Mouse (Mus musculus): ENCODE measurements around the gene Ccl24. TPM values are rescaled to one million over a fixed set of nuclear protein-coding genes. Genes with fewer than 3 reads are reported as not detected.

The Ccl24 gene
- total RNA-seq, 2 experiments from 2014 or later: not detected

DNA sequence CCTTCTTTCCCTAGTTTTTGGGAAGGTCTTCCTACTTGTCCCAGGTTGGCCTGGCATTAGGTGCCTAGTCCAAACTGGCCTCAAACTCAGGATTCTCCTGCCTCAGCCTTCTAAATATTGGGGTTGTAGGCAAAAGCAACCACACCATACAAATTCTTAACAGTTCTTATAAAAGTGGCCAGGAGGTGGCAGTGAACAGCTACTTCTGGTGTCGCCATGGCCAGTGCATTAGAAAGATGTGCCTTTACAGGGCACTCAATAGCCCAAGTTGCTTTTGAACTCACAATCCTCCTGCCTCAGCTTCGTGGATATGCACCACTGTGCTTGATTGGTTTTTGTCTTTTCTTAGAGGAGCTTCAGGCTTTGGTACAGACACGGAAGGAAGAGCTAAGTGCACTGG lies 21.9 kb downstream of the Ccl24 start:
- ATAC-seq (replicated peaks; ENCODE audit: low FRiP score, low TSS enrichment, poor library complexity, severe bottlenecking): peak; percentile 70

- no peak for ATAC-seq (replicated peaks; ENCODE audit: low FRiP score, low TSS enrichment, poor library complexity, severe bottlenecking)
These were observed 24.9 kb downstream of the Ccl24 start for GRCm38 (mm10) chr5:135547990-135548389.

DNA sequence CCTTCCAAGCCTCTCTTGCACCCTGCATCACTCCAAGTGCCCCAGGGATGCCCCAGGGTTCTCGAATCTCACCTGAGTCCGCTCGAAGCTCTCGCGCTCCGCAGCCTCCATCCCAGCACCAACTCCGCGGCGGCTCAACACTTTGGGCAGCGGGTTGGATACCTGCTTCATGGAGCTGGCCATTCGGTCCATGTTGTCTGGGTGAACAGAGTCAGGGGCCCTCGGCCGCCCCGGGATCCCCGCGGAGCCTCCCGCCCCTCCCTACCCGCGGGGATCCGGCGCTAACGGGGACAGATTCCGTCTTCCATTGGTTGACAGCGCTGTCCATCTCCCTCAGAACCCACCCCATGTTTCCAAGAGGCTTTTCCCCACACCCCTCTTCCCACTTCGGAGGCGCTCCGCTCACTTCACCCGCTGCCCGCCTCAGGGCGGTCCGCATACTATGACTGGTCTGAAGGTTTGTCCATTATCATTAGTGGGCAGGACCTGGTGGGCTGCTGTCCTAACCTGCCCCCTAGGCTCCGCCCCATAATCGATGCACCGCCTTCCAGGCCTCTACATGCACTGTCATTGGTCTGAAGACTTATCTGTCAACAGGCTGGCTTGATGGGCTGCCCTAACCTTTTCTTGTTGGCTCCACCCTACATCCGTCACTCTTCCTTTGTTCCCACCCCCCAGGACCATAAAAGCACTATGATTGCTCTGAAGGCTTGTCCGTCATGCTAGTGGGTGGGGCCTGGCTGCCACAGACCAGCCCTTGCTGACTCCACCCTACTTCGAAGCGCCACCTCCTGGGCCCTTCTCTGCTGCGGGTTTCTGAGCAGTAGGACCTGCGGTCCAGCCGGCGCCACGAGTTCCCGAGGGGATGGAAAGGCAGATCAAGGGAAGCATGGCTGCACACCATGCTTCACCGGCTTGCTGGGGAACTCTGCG lies 27.7 kb downstream of the Ccl24 start, which contains the start of gene Hip1:
Hip1 (minus strand) TSS at position 256 of the 933 bp plus-strand sequence.
- peak; percentile 98 for ATAC-seq (replicated peaks; ENCODE audit: low FRiP score, low TSS enrichment, poor library complexity, severe bottlenecking)

- ATAC-seq (replicated peaks; ENCODE audit: low FRiP score, low TSS enrichment, poor library complexity, severe bottlenecking): no peak
These were observed 28.8 kb downstream of the Ccl24 start for GRCm38 (mm10) chr5:135544032-135544558.

- peak; percentile 42 for ATAC-seq (replicated peaks; ENCODE audit: low FRiP score, low TSS enrichment, poor library complexity, severe bottlenecking)
These were observed 35.0 kb downstream of the Ccl24 start for GRCm38 (mm10) chr5:135537794-135538214.

DNA sequence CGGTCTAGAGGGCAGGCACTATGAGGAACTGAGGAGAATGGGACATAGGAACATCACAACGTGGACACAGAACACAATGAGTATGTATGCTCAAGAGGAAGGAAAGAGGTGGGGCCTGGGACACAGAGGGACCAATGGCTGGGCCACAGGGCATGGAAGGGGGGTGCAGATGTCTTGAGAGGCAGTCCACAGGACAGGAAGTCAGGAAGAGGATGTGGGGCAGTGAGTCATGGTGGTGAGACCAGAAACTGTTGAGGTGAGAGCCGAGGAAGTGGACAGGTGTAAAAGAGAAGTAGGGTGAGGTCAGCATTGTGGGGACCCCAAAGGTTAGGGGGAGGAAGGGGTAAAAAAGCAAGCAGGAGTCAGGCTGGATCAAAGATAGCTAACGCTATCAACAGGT lies 35.5 kb downstream of the Ccl24 start:
- ATAC-seq (replicated peaks; ENCODE audit: low FRiP score, low TSS enrichment, poor library complexity, severe bottlenecking): 0 out of 2 replicates have a peak, but pooled peaks have one; percentile 28

DNA sequence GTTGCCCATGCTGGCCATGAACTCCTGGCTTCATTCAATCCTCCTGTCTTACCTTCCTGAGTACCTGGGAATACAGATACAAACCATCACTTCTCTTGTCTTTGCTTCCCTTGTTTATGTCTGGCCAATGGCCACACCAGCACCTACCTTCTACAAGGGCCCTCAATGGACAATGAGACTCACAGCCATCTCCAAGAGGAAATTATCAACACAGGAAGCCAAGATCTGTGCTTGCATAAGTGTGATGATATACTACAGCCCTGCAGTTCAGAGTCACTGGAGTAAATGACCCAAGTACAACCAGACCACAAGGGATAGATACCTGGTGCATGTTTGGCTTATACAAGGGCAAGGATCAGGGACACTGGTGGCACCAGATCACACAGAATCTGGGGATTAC lies 37.0 kb downstream of the Ccl24 start:
- no peak for ATAC-seq (replicated peaks; ENCODE audit: low FRiP score, low TSS enrichment, poor library complexity, severe bottlenecking)

- no peak for ATAC-seq (replicated peaks; ENCODE audit: low FRiP score, low TSS enrichment, poor library complexity, severe bottlenecking)
These were observed 39.4 kb downstream of the Ccl24 start for GRCm38 (mm10) chr5:135533431-135533830.

DNA sequence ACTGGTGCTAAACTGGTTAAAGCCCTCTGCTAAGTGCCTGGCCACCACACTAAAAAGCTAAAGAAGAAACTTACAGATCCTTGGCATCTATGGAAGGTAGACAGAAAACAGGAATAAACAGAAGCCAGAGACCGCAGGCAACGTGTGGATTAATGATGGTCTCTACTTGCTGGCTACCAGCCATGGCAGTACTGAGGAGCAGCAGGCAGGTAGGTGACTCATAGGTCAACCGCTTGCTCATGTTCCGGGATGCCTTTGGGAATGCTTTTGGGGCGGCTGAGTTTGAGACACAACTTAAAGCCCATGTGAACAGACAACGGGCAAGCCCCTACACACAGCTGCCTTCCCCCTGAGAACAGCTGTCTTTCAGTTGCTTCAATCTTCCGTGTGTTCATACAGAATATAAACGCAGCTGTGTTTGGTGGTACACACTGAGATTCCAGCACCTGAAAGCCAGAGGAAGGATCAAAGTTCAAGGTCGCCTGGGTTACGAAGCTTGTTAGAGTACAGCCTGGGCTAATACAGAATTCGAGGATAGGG lies 41.5 kb downstream of the Ccl24 start:
- ATAC-seq (replicated peaks; ENCODE audit: low FRiP score, low TSS enrichment, poor library complexity, severe bottlenecking): no peak

DNA sequence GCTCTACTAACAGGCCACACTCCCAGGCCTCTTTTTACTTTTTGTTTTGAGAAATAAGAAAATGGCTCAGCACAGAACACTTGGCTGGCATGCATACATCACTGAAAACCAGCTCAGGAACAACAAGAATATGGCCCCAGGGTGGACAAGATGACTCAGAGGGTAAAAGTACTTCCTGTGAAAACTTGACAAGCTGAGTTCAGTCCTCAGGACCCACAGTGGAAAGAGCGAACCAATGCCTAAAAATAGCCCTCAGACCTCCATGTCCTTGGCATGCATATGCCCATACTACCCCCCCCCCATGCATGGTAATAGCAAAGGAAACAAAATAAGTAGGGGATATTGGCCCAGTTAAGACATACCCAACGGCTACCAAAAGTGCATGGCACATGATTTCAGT lies 42.9 kb downstream of the Ccl24 start:
- ATAC-seq (replicated peaks; ENCODE audit: low FRiP score, low TSS enrichment, poor library complexity, severe bottlenecking): no peak

GRCm38 (mm10) chr5:135529310-135529709 lies 43.5 kb downstream of the Ccl24 start:
- ATAC-seq (replicated peaks; ENCODE audit: low FRiP score, low TSS enrichment, poor library complexity, severe bottlenecking): no peak

DNA sequence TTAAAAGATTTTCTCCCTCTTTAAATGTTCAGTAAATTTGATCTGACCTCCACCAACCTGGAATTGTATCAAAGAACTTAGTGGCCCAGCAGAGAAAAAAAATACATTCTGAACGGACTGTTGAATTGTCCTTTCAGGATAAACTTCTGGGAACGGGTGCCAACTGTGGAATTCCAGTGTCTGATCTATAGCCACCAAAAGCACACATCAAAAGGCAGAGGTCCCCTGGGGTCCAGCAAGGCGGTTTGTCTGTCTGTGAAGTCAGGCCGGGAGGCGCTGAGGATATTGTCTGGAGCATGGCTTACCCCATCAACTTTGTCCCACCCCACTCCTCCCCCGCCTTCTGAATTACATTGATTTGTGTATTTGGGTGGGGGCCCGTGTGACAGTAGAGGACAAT lies 44.9 kb downstream of the Ccl24 start:
- no peak for ATAC-seq (replicated peaks; ENCODE audit: low FRiP score, low TSS enrichment, poor library complexity, severe bottlenecking)

DNA sequence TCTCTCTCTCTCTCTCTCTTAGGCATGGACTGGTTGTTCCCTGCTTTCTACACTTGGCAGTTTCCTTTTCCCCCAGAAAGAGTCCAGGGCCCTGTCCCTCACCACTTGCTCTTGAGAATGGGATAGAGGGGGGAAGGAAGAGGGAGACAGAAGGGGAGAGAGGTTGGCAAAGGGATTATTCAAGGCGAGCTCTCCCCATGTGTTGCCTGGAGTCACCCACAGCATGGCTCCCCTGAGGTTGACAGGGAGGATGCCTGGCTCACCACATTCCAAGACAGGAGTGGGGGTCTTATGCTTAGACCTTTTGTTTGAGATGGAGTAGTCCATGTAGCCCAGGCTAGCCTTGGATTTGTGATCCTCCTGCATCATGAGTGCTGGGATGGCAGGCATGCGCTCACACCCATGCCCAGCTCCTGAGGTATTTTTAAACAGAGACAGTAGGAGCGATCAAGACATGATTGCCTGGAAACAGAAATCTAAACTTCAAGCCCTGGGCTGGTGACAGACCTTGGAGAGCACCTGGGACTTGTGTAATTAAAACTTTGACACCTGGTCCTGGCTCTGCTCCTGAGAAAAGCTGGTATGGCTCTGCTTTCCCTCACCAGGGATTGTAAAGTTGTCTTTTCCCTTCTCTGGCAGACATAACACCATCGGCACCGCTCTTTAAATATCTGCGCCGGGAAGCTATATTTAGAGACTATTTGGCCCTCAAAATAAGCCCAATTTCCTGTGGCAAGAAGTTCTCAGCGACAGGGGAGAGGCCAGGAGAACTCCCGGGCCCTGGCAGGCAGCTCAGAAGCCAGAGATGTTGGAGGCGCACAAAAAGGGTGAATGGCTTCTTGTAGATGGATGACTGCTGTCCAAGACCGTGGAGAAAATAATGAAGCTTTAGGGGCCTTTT lies 47.9 kb downstream of the Ccl24 start:
- no peak for ATAC-seq (replicated peaks; ENCODE audit: low FRiP score, low TSS enrichment, poor library complexity, severe bottlenecking)

DNA sequence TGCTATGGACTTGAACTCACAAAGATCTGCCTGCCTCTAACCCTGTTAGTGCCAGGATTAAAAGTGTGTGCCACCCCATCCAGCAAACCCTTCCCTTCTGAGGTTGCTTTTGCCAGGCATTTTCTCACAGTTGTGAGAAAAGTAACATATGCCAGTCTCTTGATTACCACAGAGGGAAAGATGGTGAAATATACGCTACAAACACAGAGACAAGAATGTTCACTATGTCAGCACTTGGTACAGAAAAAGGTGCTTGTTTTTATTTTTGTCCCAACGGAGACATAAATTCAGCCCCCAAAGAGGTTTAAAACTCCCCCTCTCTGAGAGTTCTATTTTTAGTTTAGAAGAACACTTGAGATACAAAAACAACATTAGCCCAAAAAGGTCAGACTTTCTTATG lies 48.8 kb downstream of the Ccl24 start:
- no peak for ATAC-seq (replicated peaks; ENCODE audit: low FRiP score, low TSS enrichment, poor library complexity, severe bottlenecking)

DNA sequence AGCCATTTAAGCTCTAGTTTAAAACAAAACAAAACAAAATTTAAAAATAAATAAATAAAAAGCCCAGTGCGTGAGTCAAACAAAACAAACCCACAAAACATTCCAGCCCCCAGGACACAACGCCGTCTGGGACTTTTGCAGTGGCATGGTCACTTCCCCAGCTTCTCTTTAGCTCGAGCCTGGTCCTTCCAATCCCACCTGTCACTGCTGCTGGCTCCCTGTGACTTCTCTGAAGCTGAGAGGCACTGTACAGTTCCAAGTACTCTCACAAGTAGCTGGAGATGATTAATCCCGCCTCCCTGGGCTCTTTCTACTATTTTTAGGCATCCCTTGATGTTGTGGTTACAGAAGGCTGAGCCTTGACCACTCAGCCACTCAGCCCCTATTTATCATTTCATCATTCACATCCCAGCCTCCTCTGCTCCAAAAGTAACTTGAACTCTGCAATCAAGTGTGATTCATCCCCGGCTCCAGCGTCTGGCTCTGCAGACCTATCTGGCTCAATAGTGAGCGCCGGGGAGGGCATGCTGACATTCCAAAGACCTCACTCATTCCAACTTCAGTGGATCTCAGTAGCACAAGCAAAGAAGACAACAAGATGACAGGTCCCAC lies 50.6 kb downstream of the Ccl24 start:
- no peak for ATAC-seq (replicated peaks; ENCODE audit: low FRiP score, low TSS enrichment, poor library complexity, severe bottlenecking)

Data from megakaryocyte-erythroid progenitor cell, adult 5-6 weeks (primary cell).